Mouse (Mus musculus): Measurements from ENCODE around the gene Polrmt. TPM values are rescaled to one million over a fixed set of nuclear protein-coding genes. Genes with fewer than 3 reads are reported as not detected.

The Polrmt gene
- total and polyA plus RNA-seq, 3 experiments = 13.5 to 50.5 (median 49.0) TPM

- no peaks in the 10 kb centered on the region for H3K27me3 ChIP-seq (replicated peaks)
- H3K9me3 ChIP-seq (replicated peaks; ENCODE audit: low read length) = no peaks in the 10 kb centered on the region
- no peaks in the 10 kb centered on the region; a peak in 1 of 4 replicates for H3K4me1 ChIP-seq (ENCODE audit: control insufficient read depth in 1 of 2, insufficient read depth in 2 of 2)
- no peak for DNase-seq (ENCODE audit: extremely low read depth)
- no peaks in the 10 kb centered on the region for H3K79me2 ChIP-seq (replicated peaks; ENCODE audit: control insufficient read depth, extremely low read depth, insufficient read depth, poor library complexity, severe bottlenecking)
- no peak overlapping the region for H3K9ac ChIP-seq (ENCODE audit: insufficient read depth, low read depth)
- H3K4me3 ChIP-seq (replicated peaks in 1 of 3; ENCODE audit: low read depth in 2 of 3, low read length in 2 of 3, poor library complexity in 1 of 3) = no peak overlapping the region
- TF ChIP-seq POLR2AphosphoS2 (IDR thresholded peaks at IDR 0.05; ENCODE audit: low read depth, low read length) (0 out of 2 replicates have a peak, but pooled peaks have one; percentile 9), MAZ (IDR thresholded peaks at IDR 0.05; ENCODE audit: low read depth, low read length) (no peak)
- no peak overlapping the region for H3K27ac ChIP-seq (ENCODE audit: insufficient read depth, low read depth)
- H3K36me3 ChIP-seq (replicated peaks in 1 of 2; ENCODE audit: control insufficient read depth in 1 of 2, insufficient read depth in 1 of 2, low read length in 1 of 2) = peaks cover 46 to 61% of the 10 kb centered on the region in 2 experiments
- in situ Hi-C loops (cut with MboI; ENCODE audit: low pct_ligation_motif_present, low pct_unique_long_range_greater_than_20kb, low sequenced_read_pairs) = no loop called here
- dilution Hi-C loops (cut with MboI; ENCODE audit: extremely low pct_ligation_motif_present, extremely low pct_unique_long_range_greater_than_20kb, low sequenced_read_pairs) = no loop called here
- H3K4me2 ChIP-seq (ENCODE audit: insufficient read depth, low read depth, poor library complexity, severe bottlenecking) = no peak overlapping the region
These were observed 10.3 kb upstream of the Polrmt start for GRCm38 (mm10) chr10:79756660-79757059.

- Histone ChIP-seq H3K36me3 (replicated peaks in 1 of 2; ENCODE audit: control insufficient read depth in 1 of 2, insufficient read depth in 1 of 2, low read length in 1 of 2) (peaks cover 38 to 53% of the 10 kb centered on the region in 2 experiments), H3K9ac (ENCODE audit: insufficient read depth, low read depth) (no peak overlapping the region)
- dilution Hi-C loops (cut with MboI; ENCODE audit: extremely low pct_ligation_motif_present, extremely low pct_unique_long_range_greater_than_20kb, low sequenced_read_pairs) = no loop called here
These were observed 9.5 kb upstream of the Polrmt start for GRCm38 (mm10) chr10:79755854-79756253.

GRCm38 (mm10) chr10:79754856-79755516, 8.6 kb upstream of the Polrmt start, which contains the start of gene Fgf22:
Gene Fgf22, plus strand, starts transcription at chr10:79755076.
- no peak within 1 kb of the TSS for H3K9ac ChIP-seq (ENCODE audit: insufficient read depth, low read depth)

More at GRCm38 (mm10) chr10:79755854-79756253, 9.5 kb upstream of the Polrmt start:
- no peaks in the 10 kb centered on the region for H3K79me2 ChIP-seq (replicated peaks; ENCODE audit: control insufficient read depth, extremely low read depth, insufficient read depth, poor library complexity, severe bottlenecking)
- no peaks in the 10 kb centered on the region for H3K9me3 ChIP-seq (replicated peaks; ENCODE audit: low read length)
- no peak overlapping the region for H3K4me2 ChIP-seq (ENCODE audit: insufficient read depth, low read depth, poor library complexity, severe bottlenecking)
- no peaks in the 10 kb centered on the region for H3K27me3 ChIP-seq (replicated peaks)
- no peaks in the 10 kb centered on the region; a peak in 1 of 4 replicates for H3K4me1 ChIP-seq (ENCODE audit: control insufficient read depth in 1 of 2, insufficient read depth in 2 of 2)
- H3K4me3 ChIP-seq (replicated peaks in 1 of 3; ENCODE audit: low read depth in 2 of 3, low read length in 2 of 3, poor library complexity in 1 of 3) = no peak overlapping the region
- in situ Hi-C loops (cut with MboI; ENCODE audit: low pct_ligation_motif_present, low pct_unique_long_range_greater_than_20kb, low sequenced_read_pairs) = no loop called here
- TF ChIP-seq MEF2A (IDR thresholded peaks at IDR 0.05; ENCODE audit: borderline replicate concordance, low read depth, low read length) = no peak
- TF ChIP-seq SMC3 (IDR thresholded peaks at IDR 0.05; ENCODE audit: low read depth, low read length) = no peak
- no peak overlapping the region for H3K27ac ChIP-seq (ENCODE audit: insufficient read depth, low read depth)
- no peak for DNase-seq (ENCODE audit: extremely low read depth)

More at GRCm38 (mm10) chr10:79754856-79755516, 8.6 kb upstream of the Polrmt start, which contains the start of gene Fgf22:
- DNase-seq (ENCODE audit: extremely low read depth) = no peak
- Histone ChIP-seq H3K4me3 (replicated peaks in 1 of 3; ENCODE audit: low read depth in 2 of 3, low read length in 2 of 3, poor library complexity in 1 of 3) (no peak within 1 kb of the TSS), H3K4me2 (ENCODE audit: insufficient read depth, low read depth, poor library complexity, severe bottlenecking) (no peak within 1 kb of the TSS), H3K27ac (ENCODE audit: insufficient read depth, low read depth) (no peak within 1 kb of the TSS), H3K79me2 (replicated peaks; ENCODE audit: control insufficient read depth, extremely low read depth, insufficient read depth, poor library complexity, severe bottlenecking) (no peaks in the 10 kb centered on the region), H3K9me3 (replicated peaks; ENCODE audit: low read length) (no peaks in the 10 kb centered on the region), H3K4me1 (ENCODE audit: control insufficient read depth in 1 of 2, insufficient read depth in 2 of 2) (no peaks in the 10 kb centered on the region; a peak in 1 of 4 replicates), H3K36me3 (replicated peaks in 1 of 2; ENCODE audit: control insufficient read depth in 1 of 2, insufficient read depth in 1 of 2, low read length in 1 of 2) (peaks cover 30 to 46% of the 10 kb centered on the region in 2 experiments), H3K27me3 (replicated peaks) (no peaks in the 10 kb centered on the region)
- dilution Hi-C loops (cut with MboI; ENCODE audit: extremely low pct_ligation_motif_present, extremely low pct_unique_long_range_greater_than_20kb, low sequenced_read_pairs) (no loop called here), in situ Hi-C loops (cut with MboI; ENCODE audit: low pct_ligation_motif_present, low pct_unique_long_range_greater_than_20kb, low sequenced_read_pairs) (no loop called here)
- TF ChIP-seq MAZ (IDR thresholded peaks at IDR 0.05; ENCODE audit: low read depth, low read length) = no peak
- no peak for TF ChIP-seq ELF1 (IDR thresholded peaks at IDR 0.05; ENCODE audit: low read depth, low read length)
- TF ChIP-seq MYC (IDR thresholded peaks at IDR 0.05; ENCODE audit: low read depth, low read length) = no peak
- no peak for TF ChIP-seq JUN (IDR thresholded peaks at IDR 0.05; ENCODE audit: insufficient read depth, low read depth, low read length)
- TF ChIP-seq MAFK (IDR thresholded peaks at IDR 0.05; ENCODE audit: insufficient replicate concordance, low read length) = no peak
- TF ChIP-seq ZKSCAN1 (IDR thresholded peaks at IDR 0.05; ENCODE audit: borderline replicate concordance, low read depth, low read length) = no peak
- no peak for TF ChIP-seq ZMIZ1 (IDR thresholded peaks at IDR 0.05; ENCODE audit: low read depth, low read length)
- TF ChIP-seq EP300 (IDR thresholded peaks at IDR 0.05; ENCODE audit: low read length) = no peak
- no peak for TF ChIP-seq TCF12 (IDR thresholded peaks at IDR 0.05; ENCODE audit: low read depth, low read length)
- no peak for TF ChIP-seq POLR2AphosphoS2 (IDR thresholded peaks at IDR 0.05; ENCODE audit: low read depth, low read length)
